Mouse (Mus musculus) left cerebral cortex, adult 11 months (tissue): Measurements from ENCODE around the gene Dis3l2.

Source experiments
- DNase-seq: peaks from one replicate; pipeline ENCODE4 v3.0.0; 2022; ENCODE audit warnings: low spot score

The Dis3l2 gene

GRCm38 (mm10) chr1:87073776-87074175 is 370.2 kb downstream of the Dis3l2 start:
- no peak for DNase-seq

- no peak for DNase-seq
Observed at GRCm38 (mm10) chr1:87086196-87086595, 382.6 kb downstream of the Dis3l2 start.

GRCm38 (mm10) chr1:87086964-87087363 is 383.4 kb downstream of the Dis3l2 start:
- no peak for DNase-seq

GRCm38 (mm10) chr1:87089251-87089650 is 385.6 kb downstream of the Dis3l2 start:
- DNase-seq: no peak

GRCm38 (mm10) chr1:87089828-87090227 is 386.2 kb downstream of the Dis3l2 start, which contains the start of gene Alppl2:
Alppl2 (minus strand) TSS chr1:87089928.
- no peak for DNase-seq

GRCm38 (mm10) chr1:87095642-87096041 is 392.0 kb downstream of the Dis3l2 start:
- no peak for DNase-seq

- DNase-seq: peak; percentile 12
Observed at GRCm38 (mm10) chr1:87098358-87098975, 394.9 kb downstream of the Dis3l2 start.
